Mouse (Mus musculus) kidney, adult 2 months (tissue): ENCODE measurements around the gene Heatr1.

Experiments used
- CTCF ChIP-seq: fragments of 200-500 bp; conservative IDR thresholded peaks from 2 replicates; pipeline ENCODE4 v1.5.1; 2011; ENCODE audit warnings: low read depth, mild to moderate bottlenecking, control low read depth, low read length, moderate library complexity, mixed read lengths; ENCODE audit not compliant: insufficient read depth, insufficient read length
- POLR2A ChIP-seq: fragments of 200-500 bp; IDR thresholded peaks from one replicate; pipeline ENCODE4 v1.6.1; 2011; ENCODE audit warnings: low read depth, low read length, control low read depth

DNA sequence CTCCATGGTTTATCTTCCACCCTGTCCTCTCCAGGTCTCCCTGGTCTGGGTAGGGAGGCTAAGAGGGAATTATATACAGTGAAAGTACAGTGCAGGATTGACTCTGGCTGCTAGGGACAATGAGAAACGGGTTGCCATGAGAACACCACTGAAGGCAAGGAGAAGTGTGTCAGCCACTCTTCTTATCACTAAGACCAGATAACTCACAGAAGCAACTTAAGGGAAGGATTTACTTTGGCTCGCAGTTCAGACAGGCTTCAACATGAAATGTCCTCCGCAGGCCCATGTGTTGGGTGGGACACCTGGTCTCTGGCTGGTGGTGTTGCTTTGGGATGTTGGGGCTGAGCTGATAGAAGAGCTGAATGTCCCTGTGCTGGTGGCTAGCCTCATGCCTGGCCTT lies 22.1 kb upstream of the Heatr1 start:
- TF ChIP-seq CTCF (no peak), POLR2A (no peak)
